Comparison of ENCODE assay signal across 8 mouse cellular contexts in genomic region chr11:78247012-78247348, GRCm38 (mm10). TPM values are rescaled to one million over a fixed set of nuclear protein-coding genes. Genes with fewer than 3 reads are reported as not detected.
DNase-seq lines count a peak whose midpoint lies in the region; ATAC-seq and TF ChIP-seq lines count a peak whose summit lies in the region.
"Had no signal": no experiment of that assay in that cellular context is flagged by ENCODE, and none has a peak within 500 bp of the region (broad histone marks: within the 10 kb centered on the region; RNA-seq: fewer than 3 reads in every experiment).

No protein-coding gene starts in this region.

- peak overlapping the region; percentile 90; the same call in 1 of the 2 replicates for H3K9ac ChIP-seq in lung, embryonic 15.5 days
- 0 out of 2 replicates have a peak overlapping the region, but pooled peaks have one; percentile 1 for H3K9ac ChIP-seq in intestine, postnatal 0 days (ENCODE audit: low read depth, low read length)
- H3K9ac ChIP-seq in stomach, embryonic 14.5 days (replicated peaks; ENCODE audit: low read depth, low read length): no peak overlapping the region; the same call in 1 of the 2 replicates

- no peak for DNase-seq in lung, adult 18-20 months
- DNase-seq in forebrain, embryonic 10.5 days (ENCODE audit: extremely low spot score, low spot score): no peak
- no peak for DNase-seq in c-Kit-positive CD71-positive TER-119-positive erythroid progenitor cells, embryonic 14.5 days (ENCODE audit: low spot score)
- DNase-seq in gastrocnemius, postnatal 25 days: no peak
- DNase-seq: thymus, adult 18-20 months had no signal

- H3K4me1 ChIP-seq in lung, embryonic 15.5 days: peaks cover 33% of the 10 kb centered on the region
- H3K4me1 ChIP-seq in forebrain, embryonic 10.5 days: peaks cover 36% of the 10 kb centered on the region
- H3K4me1 ChIP-seq in intestine, postnatal 0 days (replicated peaks; ENCODE audit: control insufficient read depth, insufficient read depth, low read length): peaks cover 5% of the 10 kb centered on the region
- peaks cover 12% of the 10 kb centered on the region for H3K4me1 ChIP-seq in stomach, embryonic 14.5 days (ENCODE audit: control insufficient read depth, insufficient read depth, low read length)

- H3K27ac ChIP-seq in lung, embryonic 15.5 days: peak overlapping the region; percentile 97
- no peak overlapping the region for H3K27ac ChIP-seq in forebrain, embryonic 10.5 days
- H3K27ac ChIP-seq in intestine, postnatal 0 days (ENCODE audit: low read depth, low read length): no peak overlapping the region
- H3K27ac ChIP-seq in stomach, embryonic 14.5 days (ENCODE audit: low read length): peak overlapping the region; percentile 39; the same call in 1 of the 2 replicates

- H3K4me2 ChIP-seq in lung, embryonic 15.5 days: peak overlapping the region; percentile 69
- H3K4me2 ChIP-seq in intestine, postnatal 0 days (replicated peaks; ENCODE audit: low read depth): peak overlapping the region; percentile 72
- peak overlapping the region; percentile 72 for H3K4me2 ChIP-seq in stomach, embryonic 14.5 days (replicated peaks; ENCODE audit: low read depth, low read length)

- WGBS in lung, embryonic 15.5 days: 36% methylated on average over 3 of the region's 3 CpGs
- 77% methylated on average over 3 of the region's 3 CpGs for WGBS in forebrain, embryonic 10.5 days
- WGBS in intestine, postnatal 0 days: 24% methylated on average over 3 of the region's 3 CpGs
- WGBS in stomach, embryonic 14.5 days: 30% methylated on average over 2 of the region's 3 CpGs

- H3K4me3 ChIP-seq in lung, embryonic 15.5 days: peak overlapping the region; percentile 90
- H3K4me3 ChIP-seq in forebrain, embryonic 10.5 days: peak overlapping the region; percentile 91; the same call in 1 of the 2 replicates
- peak overlapping the region; percentile 72; the same call in 1 of the 2 replicates for H3K4me3 ChIP-seq in intestine, postnatal 0 days (ENCODE audit: low read depth, low read length)
- H3K4me3 ChIP-seq in stomach, embryonic 14.5 days (ENCODE audit: low read depth, low read length): peak overlapping the region; percentile 97; the same call in 1 of the 2 replicates

- no peak for TF ChIP-seq CTCF in intestine, postnatal 0 days (IDR thresholded peaks at IDR 0.05; ENCODE audit: low read depth)

- H3K36me3 ChIP-seq in lung, embryonic 15.5 days: peaks cover 13% of the 10 kb centered on the region
- H3K36me3 ChIP-seq in forebrain, embryonic 10.5 days (replicated peaks): peaks cover 36% of the 10 kb centered on the region
- peaks cover 17% of the 10 kb centered on the region; the same call in 1 of the 2 replicates for H3K36me3 ChIP-seq in intestine, postnatal 0 days (ENCODE audit: control insufficient read depth, insufficient read depth)
- H3K36me3 ChIP-seq in stomach, embryonic 14.5 days (ENCODE audit: control insufficient read depth, insufficient read depth, low read length): peaks cover 12% of the 10 kb centered on the region; the same call in 1 of the 2 replicates

- H3K9me3 ChIP-seq in lung, embryonic 15.5 days: no peaks in the 10 kb centered on the region
- no peaks in the 10 kb centered on the region for H3K9me3 ChIP-seq in forebrain, embryonic 10.5 days
- no peaks in the 10 kb centered on the region for H3K9me3 ChIP-seq in intestine, postnatal 0 days (ENCODE audit: control insufficient read depth)
- H3K9me3 ChIP-seq in stomach, embryonic 14.5 days (ENCODE audit: control insufficient read depth, low read depth, low read length): no peaks in the 10 kb centered on the region

- ATAC-seq in lung, embryonic 15.5 days (ENCODE audit: borderline replicate concordance, extremely low read depth, low FRiP score, low TSS enrichment): no peak
- 0 out of 2 replicates have a peak, but pooled peaks have one; percentile 17 for ATAC-seq in intestine, postnatal 0 days
- peak; percentile 62; the same call in 1 of the 2 replicates for ATAC-seq in stomach, embryonic 14.5 days (ENCODE audit: insufficient number of reproducible peaks, insufficient read depth, low FRiP score, low read depth)

- H3K27me3 ChIP-seq in lung, embryonic 15.5 days: no peaks in the 10 kb centered on the region
- no peaks in the 10 kb centered on the region for H3K27me3 ChIP-seq in forebrain, embryonic 10.5 days (ENCODE audit: poor library complexity, severe bottlenecking)
- no peaks in the 10 kb centered on the region for H3K27me3 ChIP-seq in intestine, postnatal 0 days (replicated peaks; ENCODE audit: control insufficient read depth, insufficient read depth, low read length)
- H3K27me3 ChIP-seq in stomach, embryonic 14.5 days (ENCODE audit: control insufficient read depth, insufficient read depth, low read length): no peaks in the 10 kb centered on the region

RNA-seq across cellular contexts. Expression of gene Supt6, which starts 1.2 kb away (rescaled TPM):
- 23.7 and 25.5 TPM in 2 replicates for polyA plus RNA-seq in lung, embryonic 15.5 days (2015; fragmentation: Nextera tagmentation; extraction: Ambion mirVana)
- 37.1 and 39.2 TPM in 2 replicates for polyA plus RNA-seq in forebrain, embryonic 10.5 days (2016; fragmentation: Nextera tagmentation; extraction: Ambion mirVana)
- 8.8 and 9.5 TPM in 2 replicates for polyA plus RNA-seq in intestine, postnatal 0 days (2015; fragmentation: Nextera tagmentation; extraction: Ambion mirVana)
- 25.3 and 26.2 TPM in 2 replicates for polyA plus RNA-seq in stomach, embryonic 14.5 days (2014; fragmentation: Nextera tagmentation; extraction: Ambion mirVana)
- 10 to 100 TPM; 22.2 to 22.6 TPM for total RNA-seq in gastrocnemius, postnatal 25 days (2021)

RNA-seq across cellular contexts. Expression of gene Sdf2, which starts 1.4 kb away (rescaled TPM):
- 79.9 and 84.1 TPM in 2 replicates for polyA plus RNA-seq in lung, embryonic 15.5 days (2015; fragmentation: Nextera tagmentation; extraction: Ambion mirVana)
- polyA plus RNA-seq in forebrain, embryonic 10.5 days (2016; fragmentation: Nextera tagmentation; extraction: Ambion mirVana): 42.9 and 43.3 TPM in 2 replicates
- polyA plus RNA-seq in intestine, postnatal 0 days (2015; fragmentation: Nextera tagmentation; extraction: Ambion mirVana): 61.8 and 66.6 TPM in 2 replicates
- 101 and 102 TPM in 2 replicates for polyA plus RNA-seq in stomach, embryonic 14.5 days (2014; fragmentation: Nextera tagmentation; extraction: Ambion mirVana)
- total RNA-seq in gastrocnemius, postnatal 25 days (2021): 10 to 100 TPM; 37.4 to 47.4 TPM

RNA-seq across cellular contexts. Expression of gene 2610507B11Rik, which starts 14.6 kb away (rescaled TPM):
- 71.1 and 75.9 TPM in 2 replicates for polyA plus RNA-seq in lung, embryonic 15.5 days (2015; fragmentation: Nextera tagmentation; extraction: Ambion mirVana)
- polyA plus RNA-seq in forebrain, embryonic 10.5 days (2016; fragmentation: Nextera tagmentation; extraction: Ambion mirVana): 72.5 and 72.7 TPM in 2 replicates
- polyA plus RNA-seq in intestine, postnatal 0 days (2015; fragmentation: Nextera tagmentation; extraction: Ambion mirVana): 49.9 and 54.9 TPM in 2 replicates
- 98.3 and 98.7 TPM in 2 replicates for polyA plus RNA-seq in stomach, embryonic 14.5 days (2014; fragmentation: Nextera tagmentation; extraction: Ambion mirVana)
- total RNA-seq in gastrocnemius, postnatal 25 days (2021): 100 to 1,000 TPM; 206 to 226 TPM

RNA-seq across cellular contexts. Expression of gene BC030499, which starts 43.7 kb away (rescaled TPM):
- polyA plus RNA-seq in lung, embryonic 15.5 days (2015; fragmentation: Nextera tagmentation; extraction: Ambion mirVana): 0.10 and 0.25 TPM in 2 replicates
- polyA plus RNA-seq in forebrain, embryonic 10.5 days (2016; fragmentation: Nextera tagmentation; extraction: Ambion mirVana): 0.26 and 0.52 TPM in 2 replicates
- 0.07 TPM in 1 of 2 replicates, not detected in the other for polyA plus RNA-seq in intestine, postnatal 0 days (2015; fragmentation: Nextera tagmentation; extraction: Ambion mirVana)
- polyA plus RNA-seq in stomach, embryonic 14.5 days (2014; fragmentation: Nextera tagmentation; extraction: Ambion mirVana): 0.17 and 0.32 TPM in 2 replicates
- total RNA-seq in gastrocnemius, postnatal 25 days (2021): 1 to 10 TPM in 1 of 2 experiments, under 1 TPM in 1; 0.82 to 1.4 TPM

RNA-seq across cellular contexts. Expression of gene Proca1, which starts 53.8 kb away (rescaled TPM):
- polyA plus RNA-seq in lung, embryonic 15.5 days (2015; fragmentation: Nextera tagmentation; extraction: Ambion mirVana): 4.4 and 4.7 TPM in 2 replicates
- 0.91 and 1.5 TPM in 2 replicates for polyA plus RNA-seq in forebrain, embryonic 10.5 days (2016; fragmentation: Nextera tagmentation; extraction: Ambion mirVana)
- polyA plus RNA-seq in intestine, postnatal 0 days (2015; fragmentation: Nextera tagmentation; extraction: Ambion mirVana): 0.77 and 1.1 TPM in 2 replicates
- polyA plus RNA-seq in stomach, embryonic 14.5 days (2014; fragmentation: Nextera tagmentation; extraction: Ambion mirVana): 2.7 and 3.3 TPM in 2 replicates
- 1 to 10 TPM in 1 of 2 experiments, under 1 TPM in 1; 0.28 to 1.3 TPM for total RNA-seq in gastrocnemius, postnatal 25 days (2021)

Comparison
In these comparisons a context has a peak if more than half of its experiments do, and no peak if none do; other contexts are left out.
1. H3K27ac ChIP-seq: peak in lung, embryonic 15.5 days (single experiment) and stomach, embryonic 14.5 days (single experiment); none in forebrain, embryonic 10.5 days (single experiment) and intestine, postnatal 0 days (single experiment).
2. Peak in every context shown above with its lines, with median percentiles within 50 percentile points of each other: H3K4me2 ChIP-seq and H3K4me3 ChIP-seq.